Mouse (Mus musculus) olfactory bulb, adult 2 months (tissue): ENCODE results near the gene Gm10160.

ENCODE experiments used
- CTCF ChIP-seq: fragments of 200-500 bp; IDR thresholded peaks from 2 replicates; pipeline ENCODE4 v1.5.1; 2012; ENCODE audit warnings: low read depth, mild to moderate bottlenecking, low read length, moderate library complexity; ENCODE audit not compliant: insufficient read depth
- POLR2A ChIP-seq: fragments of 200-500 bp; IDR thresholded peaks from 2 replicates; pipeline ENCODE4 v1.6.1; 2012; ENCODE audit warnings: mild to moderate bottlenecking, low read depth, low read length, moderate library complexity; ENCODE audit not compliant: insufficient read depth

DNA sequence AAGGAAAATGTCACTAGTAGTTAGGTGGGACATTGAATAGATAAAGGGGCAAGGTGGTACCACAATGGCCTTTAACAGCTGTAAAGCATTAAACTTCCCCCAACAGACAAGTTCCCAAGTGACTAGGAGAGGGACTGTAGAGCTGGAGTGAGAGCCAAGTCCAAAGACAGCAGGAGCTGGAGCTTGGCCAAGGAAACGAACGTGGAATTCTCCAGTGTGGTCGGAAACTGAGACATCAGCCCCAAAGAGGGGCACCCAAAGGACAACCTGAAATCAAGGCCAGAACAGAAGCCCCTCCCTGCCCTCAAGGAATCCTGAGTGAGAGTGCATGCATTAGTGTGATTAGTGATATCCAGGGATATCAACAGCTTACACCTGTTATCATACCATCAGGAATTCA, 30.2 kb downstream of the Gm10160 start:
- TF ChIP-seq POLR2A: no peak
- TF ChIP-seq CTCF: no peak
